Mouse (Mus musculus): ENCODE measurements at regions not wholly inside any gene's neighbourhood (a gene's known extent, or its start where the extent isn't known, plus 50 kb on each side); places are given as distances from the start of the nearest gene placed in this dataset.

DNA sequence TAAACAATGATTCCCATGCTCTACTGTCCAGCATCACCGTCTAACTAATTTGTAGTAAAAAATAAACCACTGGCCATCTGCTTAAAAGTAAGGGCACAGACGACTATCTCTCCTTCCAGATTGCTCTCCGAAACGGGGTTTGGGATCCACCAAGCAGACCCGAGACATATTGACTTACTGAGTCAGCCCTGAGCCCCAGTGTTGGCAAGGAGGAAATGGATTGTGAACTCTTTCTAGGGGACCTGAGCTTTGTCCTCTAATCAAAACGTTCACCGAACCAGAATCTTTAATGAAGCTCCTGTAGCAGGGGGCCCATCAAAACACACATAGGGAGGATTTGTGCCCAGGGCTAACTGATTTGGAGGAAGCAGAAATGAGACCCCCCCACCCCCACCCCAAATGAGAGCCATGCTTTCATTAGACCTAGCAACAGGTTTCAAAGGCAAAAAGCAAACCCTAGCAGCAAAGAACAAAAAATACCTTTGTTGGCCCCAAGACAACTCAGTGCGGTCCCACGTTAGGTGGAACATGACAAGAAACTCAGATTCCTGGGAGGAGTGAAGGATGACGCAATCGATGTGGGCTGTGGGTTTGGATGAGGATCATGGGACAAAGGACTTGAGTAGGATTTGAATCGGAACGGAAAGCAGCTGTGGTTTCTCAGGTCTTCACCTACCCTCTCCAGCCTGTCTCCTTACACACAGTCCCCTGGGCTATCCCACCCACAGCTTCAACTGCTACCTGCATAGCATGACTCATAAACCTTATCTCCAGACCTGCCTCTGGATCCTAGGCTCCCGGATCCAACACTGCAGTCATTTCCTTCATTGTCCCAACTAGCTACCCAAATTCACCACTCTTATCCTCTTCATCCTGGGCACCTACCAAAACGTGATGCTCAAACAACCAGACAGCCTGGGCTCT lies 62.2 kb upstream of the Rreb1 start:
- WGBS = 78% methylated on average over 15 of the region's 15 CpGs
- no peak overlapping the region for H3K9ac ChIP-seq (replicated peaks; ENCODE audit: low read length)
- H3K4me1 ChIP-seq (ENCODE audit: insufficient read depth, low read length) = no peaks in the 10 kb centered on the region
- no peaks in the 10 kb centered on the region for H3K27me3 ChIP-seq (ENCODE audit: insufficient read depth, low read length)
- H3K4me2 ChIP-seq (ENCODE audit: low read depth, low read length) = no peak overlapping the region
- no peak for TF ChIP-seq CTCF (IDR thresholded peaks at IDR 0.05; ENCODE audit: low read depth)
- no peaks in the 10 kb centered on the region for H3K9me3 ChIP-seq (ENCODE audit: low read length)
- H3K4me3 ChIP-seq (ENCODE audit: low read length) = no peak overlapping the region
- no peak overlapping the region for H3K27ac ChIP-seq
- no peak for DNase-seq (ENCODE audit: low spot score)
- no peaks in the 10 kb centered on the region for H3K36me3 ChIP-seq (ENCODE audit: insufficient read depth, low read length)
- no peak for ATAC-seq

GRCm38 (mm10) chr13:37717793-37718192 lies 60.4 kb upstream of the Rreb1 start:
- ATAC-seq = no peak
- TF ChIP-seq CTCF (IDR thresholded peaks at IDR 0.05; ENCODE audit: low read depth) = no peak
- WGBS = 94% methylated on average over 1 of the region's 1 CpGs

GRCm38 (mm10) chr13:37718364-37718763 lies 59.8 kb upstream of the Rreb1 start:
- 72% methylated on average over 4 of the region's 4 CpGs for WGBS
- Histone ChIP-seq H3K9me3 (ENCODE audit: low read length) (no peaks in the 10 kb centered on the region), H3K4me2 (ENCODE audit: low read depth, low read length) (no peak overlapping the region), H3K9ac (replicated peaks; ENCODE audit: low read length) (no peak overlapping the region), H3K4me1 (ENCODE audit: insufficient read depth, low read length) (no peaks in the 10 kb centered on the region), H3K36me3 (ENCODE audit: insufficient read depth, low read length) (no peaks in the 10 kb centered on the region), H3K27ac (no peak overlapping the region), H3K4me3 (ENCODE audit: low read length) (no peak overlapping the region), H3K27me3 (ENCODE audit: insufficient read depth, low read length) (no peaks in the 10 kb centered on the region)
- DNase-seq (ENCODE audit: low spot score) = no peak
- no peak for TF ChIP-seq CTCF (IDR thresholded peaks at IDR 0.05; ENCODE audit: low read depth)
- no peak for ATAC-seq

More at GRCm38 (mm10) chr13:37717793-37718192, 60.4 kb upstream of the Rreb1 start:
- DNase-seq (ENCODE audit: low spot score) = no peak
- H3K9ac ChIP-seq (replicated peaks; ENCODE audit: low read length) = no peak overlapping the region
- no peaks in the 10 kb centered on the region for H3K36me3 ChIP-seq (ENCODE audit: insufficient read depth, low read length)
- H3K4me1 ChIP-seq (ENCODE audit: insufficient read depth, low read length) = no peaks in the 10 kb centered on the region
- no peaks in the 10 kb centered on the region for H3K27me3 ChIP-seq (ENCODE audit: insufficient read depth, low read length)
- no peak overlapping the region for H3K4me2 ChIP-seq (ENCODE audit: low read depth, low read length)
- no peak overlapping the region for H3K27ac ChIP-seq
- H3K9me3 ChIP-seq (ENCODE audit: low read length) = no peaks in the 10 kb centered on the region
- H3K4me3 ChIP-seq (ENCODE audit: low read length) = no peak overlapping the region

All from hindbrain, postnatal 0 days (tissue).